Mouse (Mus musculus) hindbrain, embryonic 10.5 days (tissue): ENCODE results near the gene Nptxr. TPM values are rescaled to one million over a fixed set of nuclear protein-coding genes. Genes with fewer than 3 reads are reported as not detected.

Source experiments
- DNase-seq: peaks from one replicate; pipeline ENCODE4 v3.0.0-alpha.2; 2017; ENCODE audit warnings: low spot score
- H3K27ac ChIP-seq: fragments of 300-500 bp; sonication (generic); 2 replicates; pipeline ENCODE4 v1.5.1; 2016; ENCODE audit warnings: mild to moderate bottlenecking, moderate library complexity
- H3K27me3 ChIP-seq: fragments of 300-500 bp; sonication (generic); 2 replicates; pipeline ENCODE4 v1.6.1; 2016; ENCODE audit warnings: mild to moderate bottlenecking; ENCODE audit not compliant: poor library complexity, insufficient read depth, severe bottlenecking
- H3K36me3 ChIP-seq: fragments of 300-500 bp; sonication (generic); 2 replicates; pipeline ENCODE4 v1.6.1; 2016; ENCODE audit warnings: mild to moderate bottlenecking, moderate library complexity
- H3K4me1 ChIP-seq: fragments of 300-500 bp; sonication (generic); replicated peaks from 2 replicates; pipeline ENCODE4 v1.6.1; 2016; ENCODE audit warnings: mild to moderate bottlenecking
- H3K4me3 ChIP-seq: fragments of 300-500 bp; sonication (generic); 2 replicates; pipeline ENCODE4 v1.5.1; 2016; ENCODE audit warnings: mild to moderate bottlenecking, moderate library complexity
- H3K9me3 ChIP-seq: fragments of 300-500 bp; sonication (generic); 2 replicates; pipeline ENCODE4 v1.6.1; 2016; ENCODE audit warnings: mild to moderate bottlenecking, moderate library complexity
- WGBS: fragments of 180-500 bp; shearing (Covaris S2); methylation state at CpG from one replicate; pipeline ENCODE4 v1.1.7; 2016; 5-methylcytosine and 5-hydroxymethylcytosine counted together
- polyA plus RNA-seq: library from polyadenylated mRNA; unstranded; fragments of >200 nt; fragmentation: Nextera tagmentation; extraction: Ambion mirVana; gene quantifications from 2 replicates; pipeline ENCODE4 v1.2.1, GENCODE M21; 2016

Gene Nptxr
- polyA plus RNA-seq, 1 experiment from 2014 or later = 4.6 TPM

DNA sequence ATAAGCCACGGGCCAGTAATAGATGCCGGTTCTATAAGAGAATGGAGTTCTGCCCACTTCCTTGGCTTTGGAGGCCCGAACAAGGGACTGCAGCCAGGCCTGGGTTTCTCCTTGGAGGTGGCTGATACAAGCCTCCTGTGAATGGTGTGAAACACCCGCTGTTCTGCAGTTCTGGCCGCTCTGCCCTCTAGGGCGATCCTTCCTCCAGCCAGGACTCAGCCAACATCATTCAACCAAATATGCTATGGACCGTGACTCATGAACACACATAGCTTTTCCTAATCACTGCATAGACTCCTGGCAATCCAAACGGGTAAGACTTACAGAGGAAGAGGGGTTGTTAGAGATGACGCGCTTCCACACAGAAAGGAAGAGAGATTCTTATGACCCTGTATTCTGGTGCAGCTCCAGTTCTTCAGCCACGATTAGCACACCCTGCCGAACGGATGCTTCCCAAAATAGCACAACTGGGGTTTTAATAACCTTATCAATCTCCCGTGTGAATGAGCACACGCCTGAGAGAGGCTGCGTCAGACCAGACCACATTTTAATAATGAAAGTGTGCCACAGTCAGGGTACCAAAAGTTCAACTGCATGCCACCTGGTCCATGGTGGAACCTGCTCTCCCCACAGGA lies 37.1 kb downstream of the Nptxr start:
- 92% methylated on average over 16 of the region's 16 CpGs for WGBS
- DNase-seq = no peak
- no peak overlapping the region for H3K27ac ChIP-seq
- H3K4me1 ChIP-seq = peaks cover 3% of the 10 kb centered on the region; the same call in 1 of the 2 replicates
- peaks cover 33% of the 10 kb centered on the region for H3K36me3 ChIP-seq
- no peak overlapping the region for H3K4me3 ChIP-seq
- H3K27me3 ChIP-seq = no peaks in the 10 kb centered on the region
- H3K9me3 ChIP-seq = no peaks in the 10 kb centered on the region

DNA sequence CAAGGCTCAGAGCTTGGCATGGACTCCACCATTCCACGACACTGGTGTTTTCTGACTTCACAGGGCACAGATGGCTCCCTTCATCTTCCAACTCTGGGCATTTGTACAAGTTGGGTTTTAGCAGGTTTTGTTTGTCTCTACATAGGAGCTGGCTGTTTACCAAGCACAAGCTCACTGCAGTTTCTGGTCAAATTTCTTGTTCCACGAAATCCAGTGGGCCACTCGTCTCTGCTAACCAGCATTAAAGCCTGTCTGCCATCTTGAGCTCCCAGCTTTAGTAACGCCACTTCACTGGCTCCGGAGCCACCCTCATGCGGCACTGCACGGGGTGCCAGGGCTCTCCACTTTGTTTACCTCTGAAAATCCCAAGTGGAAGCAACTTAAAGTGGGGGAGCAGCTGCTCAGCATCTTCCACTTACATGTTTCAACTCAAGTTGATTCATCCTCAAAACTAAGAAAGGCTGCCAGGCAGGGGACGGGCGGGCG lies 37.9 kb downstream of the Nptxr start:
- Histone ChIP-seq H3K9me3 (no peaks in the 10 kb centered on the region), H3K27me3 (no peaks in the 10 kb centered on the region), H3K4me1 (peaks cover 3% of the 10 kb centered on the region; the same call in 1 of the 2 replicates), H3K36me3 (peaks cover 42% of the 10 kb centered on the region), H3K27ac (no peak overlapping the region), H3K4me3 (no peak overlapping the region)
- WGBS = 93% methylated on average over 10 of the region's 10 CpGs
- DNase-seq = no peak

DNA sequence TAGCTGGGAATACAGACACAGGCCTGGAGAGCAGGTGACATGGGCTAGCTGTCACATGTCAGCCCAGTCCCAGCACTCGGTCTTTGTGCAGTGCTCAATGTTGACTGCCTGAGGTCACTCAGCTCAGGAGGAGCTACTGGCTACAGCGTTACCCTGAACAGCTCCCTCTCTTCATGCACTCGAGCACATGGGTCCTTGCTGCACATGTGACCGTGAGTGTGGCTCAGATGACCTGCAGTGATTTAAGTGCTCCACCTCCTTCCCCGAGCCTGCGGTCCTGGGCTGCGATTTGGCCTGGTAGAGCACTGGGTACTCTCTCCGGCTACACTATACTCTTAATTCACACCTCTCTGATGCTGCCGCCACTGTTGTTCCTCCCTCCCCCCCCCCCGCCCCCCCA lies 38.4 kb downstream of the Nptxr start:
- no peaks in the 10 kb centered on the region for H3K27me3 ChIP-seq
- H3K36me3 ChIP-seq = peaks cover 45% of the 10 kb centered on the region
- 77% methylated on average over 10 of the region's 10 CpGs for WGBS
- DNase-seq = no peak
- peaks cover 3% of the 10 kb centered on the region; the same call in 1 of the 2 replicates for H3K4me1 ChIP-seq
- no peak overlapping the region for H3K4me3 ChIP-seq
- H3K9me3 ChIP-seq = no peaks in the 10 kb centered on the region
- no peak overlapping the region for H3K27ac ChIP-seq

DNA sequence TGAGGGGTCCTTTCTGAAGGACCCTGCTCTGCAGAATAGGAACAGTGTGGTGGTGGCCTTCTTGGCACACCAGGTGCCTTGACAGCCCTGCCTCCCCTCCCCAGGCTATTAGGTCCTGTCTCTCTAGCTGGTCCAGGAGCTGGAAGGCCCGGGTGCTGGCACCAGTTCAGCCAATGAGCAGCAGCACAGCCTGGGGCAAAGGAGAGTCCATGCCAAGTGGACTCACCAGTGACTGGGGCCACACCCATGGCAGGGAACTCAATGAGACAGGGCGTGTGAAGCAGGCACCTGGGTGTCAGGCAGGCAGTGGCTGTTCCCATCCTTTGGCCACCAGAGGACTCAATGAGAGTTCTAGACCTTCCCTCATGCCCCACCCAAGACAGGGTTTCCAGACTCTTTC lies 39.2 kb downstream of the Nptxr start:
- Histone ChIP-seq H3K4me3 (no peak overlapping the region), H3K36me3 (peaks cover 51% of the 10 kb centered on the region), H3K9me3 (no peaks in the 10 kb centered on the region), H3K27me3 (no peaks in the 10 kb centered on the region), H3K4me1 (peaks cover 3% of the 10 kb centered on the region; the same call in 1 of the 2 replicates), H3K27ac (no peak overlapping the region)
- no peak for DNase-seq
- 81% methylated on average over 2 of the region's 2 CpGs for WGBS

DNA sequence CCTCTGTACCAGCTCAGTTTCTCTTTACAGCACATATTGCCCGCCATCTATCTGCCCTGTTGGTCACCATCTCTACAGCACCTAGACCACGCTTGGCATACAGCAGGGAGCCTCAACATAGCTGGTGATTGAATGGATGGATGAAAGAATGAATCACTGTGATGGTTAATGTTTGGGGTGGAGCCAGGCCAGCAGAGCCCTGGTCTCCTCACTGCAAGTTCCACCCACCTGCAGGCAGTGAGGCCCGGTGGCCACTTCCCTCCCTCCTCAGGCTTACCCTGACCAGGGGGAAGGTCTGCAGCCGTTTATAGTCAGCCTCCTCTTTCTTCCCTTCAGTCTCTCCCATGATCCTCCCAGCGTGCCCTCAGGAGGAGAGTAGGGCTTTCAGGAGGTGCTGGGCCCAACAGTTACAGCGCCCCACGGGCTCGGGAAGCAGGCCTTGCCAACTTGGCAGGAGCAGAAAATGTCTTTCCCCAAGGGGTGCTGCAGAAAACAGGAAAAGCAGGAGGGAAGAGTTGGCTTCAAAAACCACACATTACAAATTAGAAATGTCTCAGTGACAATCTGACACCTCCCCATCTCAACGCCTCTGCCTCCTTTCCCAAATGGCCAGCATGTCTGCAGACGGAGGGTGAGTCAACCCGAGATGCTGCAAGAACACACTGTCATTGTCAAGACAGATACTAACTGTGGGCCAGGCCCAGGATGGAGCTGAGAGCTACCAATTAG lies 39.9 kb downstream of the Nptxr start:
- H3K4me3 ChIP-seq = no peak overlapping the region
- H3K27me3 ChIP-seq = no peaks in the 10 kb centered on the region
- no peak for DNase-seq
- peaks cover 3% of the 10 kb centered on the region; the same call in 1 of the 2 replicates for H3K4me1 ChIP-seq
- H3K9me3 ChIP-seq = no peaks in the 10 kb centered on the region
- peaks cover 51% of the 10 kb centered on the region for H3K36me3 ChIP-seq
- WGBS = 87% methylated on average over 11 of the region's 11 CpGs
- no peak overlapping the region for H3K27ac ChIP-seq

DNA sequence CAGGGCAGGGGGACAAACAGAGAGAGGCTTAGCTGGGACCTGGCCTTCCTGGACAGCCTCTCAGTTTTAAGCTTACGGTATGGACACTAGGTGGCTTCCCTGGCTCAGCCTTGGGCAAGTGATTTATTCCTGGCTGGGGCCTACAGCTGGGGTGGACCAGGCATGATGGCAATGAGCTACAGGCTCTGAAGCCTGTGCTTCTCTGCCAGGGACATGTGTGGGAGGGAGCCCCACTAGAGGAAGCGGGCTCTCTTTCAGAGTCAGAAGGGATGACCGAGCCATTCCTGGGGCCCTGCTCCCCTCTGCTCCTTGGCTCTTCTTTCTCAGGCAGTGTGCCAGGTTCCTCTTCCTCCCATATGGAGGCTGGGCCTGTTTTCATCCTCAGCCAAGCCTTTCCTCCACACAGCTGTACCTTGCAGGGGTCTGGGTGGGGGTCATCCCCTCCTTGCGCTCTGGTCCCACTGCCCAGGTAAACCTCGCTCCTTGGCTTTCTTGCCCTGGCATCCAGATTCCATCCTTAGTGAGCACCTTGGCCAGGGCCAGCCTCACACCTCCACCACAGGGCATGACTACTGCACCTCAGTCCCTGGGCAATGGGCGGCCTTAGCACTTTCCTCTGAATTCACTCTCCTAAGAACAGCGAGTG lies 40.8 kb downstream of the Nptxr start:
- H3K27me3 ChIP-seq = no peaks in the 10 kb centered on the region
- H3K9me3 ChIP-seq = no peaks in the 10 kb centered on the region
- no peak for DNase-seq
- 89% methylated on average over 7 of the region's 7 CpGs for WGBS
- H3K4me1 ChIP-seq = peaks cover 3% of the 10 kb centered on the region; the same call in 1 of the 2 replicates
- peaks cover 51% of the 10 kb centered on the region for H3K36me3 ChIP-seq
- H3K27ac ChIP-seq = no peak overlapping the region
- no peak overlapping the region for H3K4me3 ChIP-seq

DNA sequence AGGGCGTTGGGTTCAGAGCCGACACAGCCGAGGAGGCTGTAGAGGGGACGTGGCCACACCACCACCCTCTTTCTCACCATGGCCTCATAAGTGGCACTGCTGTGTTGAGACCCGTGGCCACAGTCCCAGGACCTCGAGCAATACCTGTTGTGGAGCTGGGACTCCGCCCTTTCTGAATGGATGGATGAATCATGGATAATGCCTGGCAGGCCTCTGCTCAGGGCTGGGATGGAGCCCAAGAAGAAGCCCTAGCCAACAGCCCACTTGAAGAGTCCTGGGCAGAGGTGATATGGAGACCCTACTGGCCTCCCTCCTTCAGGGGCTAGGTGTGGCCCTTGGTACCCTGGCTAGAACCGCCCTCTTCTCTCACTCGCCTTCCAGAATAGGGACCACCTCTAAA lies 41.6 kb downstream of the Nptxr start:
- DNase-seq = no peak
- no peak overlapping the region for H3K4me3 ChIP-seq
- no peak overlapping the region for H3K27ac ChIP-seq
- no peaks in the 10 kb centered on the region for H3K4me1 ChIP-seq
- WGBS = 92% methylated on average over 9 of the region's 9 CpGs
- H3K27me3 ChIP-seq = no peaks in the 10 kb centered on the region
- peaks cover 51% of the 10 kb centered on the region for H3K36me3 ChIP-seq
- H3K9me3 ChIP-seq = no peaks in the 10 kb centered on the region

DNA sequence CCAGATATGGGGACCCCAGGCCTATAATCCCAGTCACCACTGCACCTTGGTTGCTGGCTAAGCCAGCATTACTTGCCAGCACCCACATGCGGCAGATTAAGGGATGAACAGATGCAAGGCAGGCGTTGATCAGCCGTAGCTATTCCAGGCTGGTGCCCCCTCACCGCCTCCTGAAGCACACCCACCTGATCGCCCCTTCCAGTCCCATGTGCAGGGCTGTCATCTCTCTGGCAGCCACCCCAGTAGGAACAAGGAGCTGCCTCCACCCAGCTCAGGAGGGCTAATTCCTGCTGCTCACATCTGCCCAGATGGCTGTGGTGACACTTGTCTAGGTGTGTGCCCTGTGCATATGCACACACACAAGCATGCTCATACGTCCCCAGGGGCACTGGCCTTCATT lies 43.6 kb downstream of the Nptxr start:
- Histone ChIP-seq H3K4me1 (peaks cover 15% of the 10 kb centered on the region), H3K36me3 (peaks cover 49% of the 10 kb centered on the region), H3K4me3 (no peak overlapping the region), H3K27ac (no peak overlapping the region), H3K27me3 (no peaks in the 10 kb centered on the region), H3K9me3 (no peaks in the 10 kb centered on the region)
- 90% methylated on average over 6 of the region's 6 CpGs for WGBS
- DNase-seq = no peak

DNA sequence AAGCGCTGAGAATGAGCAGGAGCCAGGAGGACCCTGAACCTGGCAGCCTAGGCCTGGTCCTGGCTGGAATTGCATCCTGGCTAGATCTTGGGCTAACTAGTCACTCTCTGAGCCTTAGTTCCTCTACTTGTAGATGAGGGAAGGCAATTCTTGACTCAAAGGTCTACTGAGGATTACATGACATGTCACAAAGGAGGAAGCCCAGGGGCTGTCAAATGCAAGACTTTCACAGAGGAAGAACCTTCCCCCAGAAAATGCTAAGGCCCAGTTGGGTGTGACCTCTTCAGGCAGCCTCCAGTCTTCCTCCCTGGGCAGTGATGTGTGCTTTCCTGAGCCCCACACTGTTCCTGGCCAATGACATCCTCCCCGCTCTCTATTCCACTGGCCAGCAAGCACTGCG lies 47.4 kb downstream of the Nptxr start:
- no peak for DNase-seq
- WGBS = 93% methylated on average over 3 of the region's 3 CpGs
- H3K4me1 ChIP-seq = peaks cover 24% of the 10 kb centered on the region
- no peaks in the 10 kb centered on the region for H3K27me3 ChIP-seq
- H3K36me3 ChIP-seq = peaks cover 14% of the 10 kb centered on the region
- H3K4me3 ChIP-seq = no peak overlapping the region
- H3K27ac ChIP-seq = peak overlapping the region; percentile 72; the same call in 1 of the 2 replicates
- no peaks in the 10 kb centered on the region for H3K9me3 ChIP-seq

DNA sequence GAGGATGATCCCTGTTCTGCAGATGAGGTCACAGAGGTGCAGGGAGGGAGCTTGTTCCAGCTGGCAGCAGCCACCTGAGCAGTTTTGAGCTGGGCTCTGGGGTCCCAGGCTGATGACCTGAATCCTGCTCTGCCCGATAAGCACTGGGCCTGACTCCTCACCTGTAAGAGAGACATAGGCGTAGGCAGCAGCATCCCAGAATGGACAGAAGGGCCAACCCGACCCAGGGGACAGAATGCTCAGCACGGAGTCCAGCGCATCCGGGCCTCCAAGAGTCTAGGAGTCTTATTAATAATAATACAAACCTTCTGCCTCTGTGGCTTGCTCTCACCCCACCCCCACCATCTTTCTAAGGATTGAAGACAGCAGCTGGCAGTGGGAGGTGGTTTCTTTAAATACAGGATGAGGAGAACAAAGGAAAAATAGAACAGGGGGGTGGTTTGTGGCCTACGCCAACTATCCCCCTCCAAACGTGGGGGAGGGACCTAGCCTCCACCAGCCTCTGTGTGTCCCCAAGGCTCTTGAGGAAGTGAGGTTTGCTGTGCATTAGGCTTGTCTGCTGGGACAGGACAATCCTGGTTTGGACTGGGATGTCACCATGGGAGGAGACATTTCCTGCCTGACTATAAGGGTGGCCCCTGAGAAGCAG lies 48.5 kb downstream of the Nptxr start:
- H3K4me1 ChIP-seq = peaks cover 24% of the 10 kb centered on the region
- DNase-seq = no peak
- no peaks in the 10 kb centered on the region for H3K27me3 ChIP-seq
- H3K36me3 ChIP-seq = peaks cover 6% of the 10 kb centered on the region; the same call in 1 of the 2 replicates
- no peak overlapping the region for H3K4me3 ChIP-seq
- H3K9me3 ChIP-seq = no peaks in the 10 kb centered on the region
- H3K27ac ChIP-seq = peak overlapping the region; percentile 72
- 74% methylated on average over 8 of the region's 8 CpGs for WGBS

DNA sequence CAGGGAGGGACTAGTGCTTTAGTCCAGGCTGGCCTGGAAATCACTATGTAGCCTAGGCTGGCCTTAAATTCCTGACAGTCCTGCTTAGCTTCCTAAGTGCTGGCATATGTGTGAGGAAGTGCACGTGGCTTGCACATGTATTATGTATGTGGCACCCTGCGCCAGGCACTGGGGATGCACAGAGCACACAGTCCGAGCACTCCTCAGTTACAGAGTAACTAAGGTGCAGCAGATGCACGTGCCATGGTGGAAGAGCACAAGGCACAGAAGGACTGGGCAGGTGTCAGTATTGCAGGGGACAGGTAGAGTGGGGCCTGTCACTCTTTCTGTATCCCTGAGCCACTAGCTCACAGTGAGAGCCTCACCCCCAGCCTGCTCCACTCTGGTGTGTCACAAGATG lies 49.4 kb downstream of the Nptxr start:
- Histone ChIP-seq H3K4me1 (peaks cover 24% of the 10 kb centered on the region), H3K9me3 (no peaks in the 10 kb centered on the region), H3K36me3 (no peaks in the 10 kb centered on the region), H3K4me3 (no peak overlapping the region), H3K27ac (no peak overlapping the region; the same call in 1 of the 2 replicates), H3K27me3 (no peaks in the 10 kb centered on the region)
- 84% methylated on average over 4 of the region's 4 CpGs for WGBS
- DNase-seq = no peak

DNA sequence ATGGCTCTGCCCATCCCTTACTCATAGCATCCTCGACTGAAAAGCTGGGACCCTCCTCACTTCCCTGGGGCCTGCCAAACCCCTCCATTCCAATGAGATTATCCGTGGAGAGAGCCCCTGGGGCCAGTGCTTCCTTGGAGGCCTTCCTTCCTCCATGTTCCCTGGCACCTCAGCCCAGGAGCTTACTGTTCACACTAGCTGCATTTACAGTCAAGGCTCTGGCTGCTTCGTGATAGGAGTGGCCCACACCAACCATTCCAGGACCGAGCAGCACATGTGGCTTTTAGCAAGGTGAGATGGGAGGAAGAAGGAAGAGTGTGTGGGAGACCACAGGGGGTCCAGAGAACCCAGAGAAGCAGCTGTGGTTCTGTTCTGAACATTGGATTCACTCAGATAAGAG lies 50.7 kb downstream of the Nptxr start:
- no peak overlapping the region for H3K27ac ChIP-seq
- H3K27me3 ChIP-seq = no peaks in the 10 kb centered on the region
- no peak overlapping the region for H3K4me3 ChIP-seq
- 59% methylated on average over 4 of the region's 4 CpGs for WGBS
- peaks cover 24% of the 10 kb centered on the region for H3K4me1 ChIP-seq
- DNase-seq = no peak
- H3K9me3 ChIP-seq = no peaks in the 10 kb centered on the region
- H3K36me3 ChIP-seq = no peaks in the 10 kb centered on the region

DNA sequence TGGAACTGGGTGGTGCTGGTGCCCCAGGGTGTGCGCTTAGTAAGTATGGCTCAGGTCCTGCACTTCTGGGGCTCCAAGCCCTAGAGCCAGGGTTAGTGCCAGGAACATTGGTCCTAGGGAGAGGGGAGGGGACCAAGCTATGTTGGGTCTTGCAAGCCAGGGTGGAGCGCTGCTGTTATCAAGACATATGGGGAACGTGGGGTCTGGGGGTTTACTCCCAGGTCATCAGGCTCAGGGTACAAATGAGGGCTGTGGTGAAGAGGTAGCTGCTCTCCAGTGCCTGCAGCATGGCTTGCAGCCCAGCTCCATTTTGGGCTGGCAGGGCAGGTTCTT lies 51.2 kb downstream of the Nptxr start:
- Histone ChIP-seq H3K9me3 (no peaks in the 10 kb centered on the region), H3K27me3 (no peaks in the 10 kb centered on the region), H3K36me3 (no peaks in the 10 kb centered on the region), H3K27ac (no peak overlapping the region), H3K4me3 (no peak overlapping the region), H3K4me1 (peaks cover 24% of the 10 kb centered on the region)
- DNase-seq = no peak
- 90% methylated on average over 3 of the region's 3 CpGs for WGBS
